Mouse (Mus musculus): ENCODE results near the gene 1700088E04Rik. TPM values are rescaled to one million over a fixed set of nuclear protein-coding genes. Genes with fewer than 3 reads are reported as not detected.

Gene 1700088E04Rik
- polyA plus RNA-seq, 1 experiment from 2014 or later, result 4.2 TPM

- H3K9me3 ChIP-seq (ENCODE audit: control insufficient read depth, low read length), result no peaks in the 10 kb centered on the region
- peak; percentile 50; the same call in 1 of the 2 replicates for ATAC-seq
- H3K4me2 ChIP-seq (ENCODE audit: low read depth, low read length), result no peak overlapping the region
- peaks cover 7% of the 10 kb centered on the region; the same call in 1 of the 2 replicates for H3K36me3 ChIP-seq (ENCODE audit: control insufficient read depth, insufficient read depth, low read length)
- H3K27ac ChIP-seq (ENCODE audit: low read length), result no peak overlapping the region
- H3K9ac ChIP-seq (ENCODE audit: low read depth, low read length), result no peak overlapping the region
- H3K27me3 ChIP-seq (replicated peaks; ENCODE audit: control insufficient read depth, insufficient read depth, low read length), result peaks cover 7% of the 10 kb centered on the region
- 37% methylated on average over 3 of the region's 3 CpGs for WGBS
- no peaks in the 10 kb centered on the region; the same call in 1 of the 2 replicates for H3K4me1 ChIP-seq (ENCODE audit: control insufficient read depth, insufficient read depth, low read length)
- H3K4me3 ChIP-seq (ENCODE audit: low read length), result no peak overlapping the region
These were observed 14.5 kb upstream of the 1700088E04Rik start for GRCm38 (mm10) chr15:79155572-79155971.

DNA sequence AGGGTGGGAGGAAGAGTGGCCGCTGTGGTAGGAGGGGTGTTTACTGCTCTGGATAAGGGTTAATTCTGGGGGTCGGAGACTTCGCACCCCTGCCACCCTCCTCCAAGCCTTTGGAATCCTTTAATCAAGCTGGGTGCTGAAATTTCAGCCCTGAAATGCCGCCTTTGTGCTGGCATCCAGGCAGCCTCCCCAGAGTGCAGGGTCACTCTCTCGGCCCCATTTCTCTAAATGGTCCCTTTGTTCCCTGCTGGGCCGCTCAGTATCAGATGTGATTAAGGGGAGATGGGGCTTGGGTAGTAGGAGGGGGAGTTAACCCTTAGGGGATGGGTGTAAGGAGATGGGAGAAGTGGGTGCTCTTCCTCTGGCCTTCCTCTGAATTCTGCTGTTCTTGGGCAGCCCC lies 11.7 kb upstream of the 1700088E04Rik start:
- no peak overlapping the region for H3K4me3 ChIP-seq (ENCODE audit: low read length)
- no peak overlapping the region for H3K27ac ChIP-seq (ENCODE audit: low read length)
- H3K4me2 ChIP-seq (ENCODE audit: low read depth, low read length), result no peak overlapping the region
- H3K4me1 ChIP-seq (ENCODE audit: control insufficient read depth, insufficient read depth, low read length), result no peaks in the 10 kb centered on the region; the same call in 1 of the 2 replicates
- no peak for ATAC-seq
- H3K36me3 ChIP-seq (ENCODE audit: control insufficient read depth, insufficient read depth, low read length), result peaks cover 14% of the 10 kb centered on the region; the same call in 1 of the 2 replicates
- H3K9me3 ChIP-seq (ENCODE audit: control insufficient read depth, low read length), result no peaks in the 10 kb centered on the region
- no peak overlapping the region for H3K9ac ChIP-seq (ENCODE audit: low read depth, low read length)
- no peaks in the 10 kb centered on the region; the same call in 1 of the 2 replicates for H3K27me3 ChIP-seq (replicated peaks; ENCODE audit: control insufficient read depth, insufficient read depth, low read length)
- 55% methylated on average over 6 of the region's 6 CpGs for WGBS

- no peak for ATAC-seq
- no peak overlapping the region for H3K4me3 ChIP-seq (ENCODE audit: low read length)
- 0 out of 2 replicates have a peak overlapping the region, but pooled peaks have one; percentile 3 for H3K9ac ChIP-seq (ENCODE audit: low read depth, low read length)
- H3K27me3 ChIP-seq (replicated peaks; ENCODE audit: control insufficient read depth, insufficient read depth, low read length), result no peaks in the 10 kb centered on the region; the same call in 1 of the 2 replicates
- H3K4me1 ChIP-seq (ENCODE audit: control insufficient read depth, insufficient read depth, low read length), result no peaks in the 10 kb centered on the region; the same call in 1 of the 2 replicates
- H3K36me3 ChIP-seq (ENCODE audit: control insufficient read depth, insufficient read depth, low read length), result peaks cover 20% of the 10 kb centered on the region
- no peaks in the 10 kb centered on the region for H3K9me3 ChIP-seq (ENCODE audit: control insufficient read depth, low read length)
- WGBS, result 79% methylated on average over 8 of the region's 8 CpGs
- H3K27ac ChIP-seq (ENCODE audit: low read length), result 0 out of 2 replicates have a peak overlapping the region, but pooled peaks have one; percentile 14
- H3K4me2 ChIP-seq (ENCODE audit: low read depth, low read length), result no peak overlapping the region
These were observed 10.8 kb upstream of the 1700088E04Rik start for GRCm38 (mm10) chr15:79151881-79152280.

GRCm38 (mm10) chr15:79148533-79148932 lies 7.5 kb upstream of the 1700088E04Rik start:
- no peak overlapping the region for H3K4me3 ChIP-seq (ENCODE audit: low read length)
- no peaks in the 10 kb centered on the region for H3K27me3 ChIP-seq (replicated peaks; ENCODE audit: control insufficient read depth, insufficient read depth, low read length)
- H3K9ac ChIP-seq (ENCODE audit: low read depth, low read length), result no peak overlapping the region
- H3K27ac ChIP-seq (ENCODE audit: low read length), result no peak overlapping the region
- peaks cover 22% of the 10 kb centered on the region for H3K36me3 ChIP-seq (ENCODE audit: control insufficient read depth, insufficient read depth, low read length)
- peaks cover 5% of the 10 kb centered on the region for H3K4me1 ChIP-seq (ENCODE audit: control insufficient read depth, insufficient read depth, low read length)
- no peaks in the 10 kb centered on the region for H3K9me3 ChIP-seq (ENCODE audit: control insufficient read depth, low read length)
- H3K4me2 ChIP-seq (ENCODE audit: low read depth, low read length), result no peak overlapping the region
- 49% methylated on average over 7 of the region's 7 CpGs for WGBS
- peak; percentile 45 for ATAC-seq

- no peak overlapping the region for H3K4me3 ChIP-seq (ENCODE audit: low read length)
- H3K4me2 ChIP-seq (ENCODE audit: low read depth, low read length), result no peak overlapping the region
- peak overlapping the region; percentile 29; the same call in 1 of the 2 replicates for H3K27ac ChIP-seq (ENCODE audit: low read length)
- no peak for ATAC-seq
- H3K4me1 ChIP-seq (ENCODE audit: control insufficient read depth, insufficient read depth, low read length), result peaks cover 20% of the 10 kb centered on the region
- H3K27me3 ChIP-seq (replicated peaks; ENCODE audit: control insufficient read depth, insufficient read depth, low read length), result no peaks in the 10 kb centered on the region
- WGBS, result 81% methylated on average over 7 of the region's 7 CpGs
- no peaks in the 10 kb centered on the region for H3K9me3 ChIP-seq (ENCODE audit: control insufficient read depth, low read length)
- H3K9ac ChIP-seq (ENCODE audit: low read depth, low read length), result no peak overlapping the region
- peaks cover 15% of the 10 kb centered on the region; the same call in 1 of the 2 replicates for H3K36me3 ChIP-seq (ENCODE audit: control insufficient read depth, insufficient read depth, low read length)
These were observed 4.5 kb upstream of the 1700088E04Rik start for GRCm38 (mm10) chr15:79145522-79145921.

DNA sequence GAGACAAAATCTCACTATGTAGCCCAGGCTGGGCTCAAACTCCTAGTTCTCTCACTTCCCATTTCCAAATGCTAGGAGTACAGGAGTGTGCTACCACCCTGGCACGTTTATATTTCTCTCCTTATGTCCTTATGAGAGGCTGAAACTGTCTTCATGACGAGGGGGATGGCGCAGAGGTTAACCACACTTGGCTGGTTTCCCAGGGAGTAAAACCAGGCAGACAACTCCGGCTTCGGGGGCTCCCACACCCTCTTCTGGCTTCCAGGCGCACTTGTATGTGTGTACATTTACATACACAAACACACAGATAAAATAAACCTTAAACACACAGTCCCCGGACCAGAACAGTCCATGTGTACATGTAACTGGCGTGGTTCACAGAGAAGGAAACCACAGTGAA lies 3.0 kb upstream of the 1700088E04Rik start:
- WGBS, result 54% methylated on average over 8 of the region's 8 CpGs
- ATAC-seq, result no peak
- Histone ChIP-seq H3K9me3 (ENCODE audit: control insufficient read depth, low read length) (no peaks in the 10 kb centered on the region), H3K27ac (ENCODE audit: low read length) (no peak overlapping the region), H3K27me3 (replicated peaks; ENCODE audit: control insufficient read depth, insufficient read depth, low read length) (no peaks in the 10 kb centered on the region), H3K9ac (ENCODE audit: low read depth, low read length) (no peak overlapping the region; the same call in 1 of the 2 replicates), H3K4me2 (ENCODE audit: low read depth, low read length) (no peak overlapping the region), H3K36me3 (ENCODE audit: control insufficient read depth, insufficient read depth, low read length) (peaks cover 11% of the 10 kb centered on the region; the same call in 1 of the 2 replicates), H3K4me1 (ENCODE audit: control insufficient read depth, insufficient read depth, low read length) (peaks cover 22% of the 10 kb centered on the region), H3K4me3 (ENCODE audit: low read length) (no peak overlapping the region)

GRCm38 (mm10) chr15:79143316-79143715 lies 2.3 kb upstream of the 1700088E04Rik start:
- Histone ChIP-seq H3K9me3 (ENCODE audit: control insufficient read depth, low read length) (no peaks in the 10 kb centered on the region), H3K36me3 (ENCODE audit: control insufficient read depth, insufficient read depth, low read length) (peaks cover 11% of the 10 kb centered on the region; the same call in 1 of the 2 replicates), H3K4me1 (ENCODE audit: control insufficient read depth, insufficient read depth, low read length) (peaks cover 22% of the 10 kb centered on the region), H3K27me3 (replicated peaks; ENCODE audit: control insufficient read depth, insufficient read depth, low read length) (no peaks in the 10 kb centered on the region), H3K9ac (ENCODE audit: low read depth, low read length) (no peak overlapping the region), H3K27ac (ENCODE audit: low read length) (no peak overlapping the region), H3K4me2 (ENCODE audit: low read depth, low read length) (no peak overlapping the region), H3K4me3 (ENCODE audit: low read length) (no peak overlapping the region)
- WGBS, result 88% methylated on average over 12 of the region's 12 CpGs
- no peak for ATAC-seq

DNA sequence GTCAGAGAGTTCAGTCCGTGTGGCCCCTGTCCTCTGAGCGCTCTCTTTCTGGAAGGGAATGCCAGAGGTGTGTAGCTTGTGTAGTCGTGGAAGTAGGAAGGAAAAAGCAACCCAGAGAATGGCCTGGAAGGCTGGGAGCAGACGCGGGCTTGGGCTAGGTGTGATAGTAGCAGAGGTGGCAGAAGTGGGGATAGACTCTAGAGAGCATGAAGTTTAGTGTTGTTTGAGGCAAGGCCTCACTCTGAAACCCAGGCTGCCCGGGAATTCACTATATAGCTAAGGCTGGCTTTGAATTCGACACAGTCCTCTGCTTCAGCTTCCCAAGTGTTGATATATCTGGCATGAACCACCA lies 489 bp upstream of the 1700088E04Rik start:
- 0 out of 2 replicates have a peak, but pooled peaks cover 1% of the 10 kb centered on the region for H3K36me3 ChIP-seq (ENCODE audit: control insufficient read depth, insufficient read depth, low read length)
- H3K9ac ChIP-seq (ENCODE audit: low read depth, low read length), result peak overlapping the region; percentile 72
- peak overlapping the region; percentile 85 for H3K4me2 ChIP-seq (ENCODE audit: low read depth, low read length)
- H3K27me3 ChIP-seq (replicated peaks; ENCODE audit: control insufficient read depth, insufficient read depth, low read length), result no peaks in the 10 kb centered on the region
- H3K9me3 ChIP-seq (ENCODE audit: control insufficient read depth, low read length), result no peaks in the 10 kb centered on the region
- 0 out of 2 replicates have a peak overlapping the region, but pooled peaks have one; percentile 55 for H3K27ac ChIP-seq (ENCODE audit: low read length)
- ATAC-seq, result peak; percentile 43; the same call in 1 of the 2 replicates
- H3K4me3 ChIP-seq (ENCODE audit: low read length), result peak overlapping the region; percentile 60
- H3K4me1 ChIP-seq (ENCODE audit: control insufficient read depth, insufficient read depth, low read length), result peaks cover 22% of the 10 kb centered on the region
- WGBS, result under 1% methylated on average over 7 of the region's 7 CpGs

DNA sequence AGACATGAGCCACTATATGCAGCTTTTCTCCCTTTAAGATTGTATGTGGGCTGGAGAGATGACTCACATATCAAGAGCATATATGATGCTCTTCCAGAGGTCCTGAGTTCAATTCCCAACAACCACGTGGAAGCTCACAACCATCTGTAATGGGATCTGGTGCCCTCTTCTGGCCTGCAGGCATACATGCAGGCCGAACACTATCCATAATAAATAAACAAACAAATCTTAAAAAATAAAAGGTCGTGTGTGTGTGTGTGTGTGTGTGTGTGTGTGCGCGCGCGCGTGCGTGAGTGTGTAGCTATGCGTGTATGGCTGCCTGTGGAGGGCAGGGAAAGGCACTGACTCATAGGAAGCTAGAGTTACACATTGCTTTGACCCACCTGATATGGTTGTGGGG lies 1.4 kb downstream of the 1700088E04Rik start:
- WGBS, result 64% methylated on average over 10 of the region's 10 CpGs
- no peak overlapping the region for H3K9ac ChIP-seq (ENCODE audit: low read depth, low read length)
- no peak overlapping the region for H3K27ac ChIP-seq (ENCODE audit: low read length)
- peaks cover 22% of the 10 kb centered on the region for H3K4me1 ChIP-seq (ENCODE audit: control insufficient read depth, insufficient read depth, low read length)
- H3K27me3 ChIP-seq (replicated peaks; ENCODE audit: control insufficient read depth, insufficient read depth, low read length), result no peaks in the 10 kb centered on the region
- ATAC-seq, result no peak
- H3K4me2 ChIP-seq (ENCODE audit: low read depth, low read length), result no peak overlapping the region
- H3K36me3 ChIP-seq (ENCODE audit: control insufficient read depth, insufficient read depth, low read length), result no peaks in the 10 kb centered on the region
- no peaks in the 10 kb centered on the region for H3K9me3 ChIP-seq (ENCODE audit: control insufficient read depth, low read length)
- no peak overlapping the region for H3K4me3 ChIP-seq (ENCODE audit: low read length)

Measured in intestine, embryonic 16.5 days (tissue).